Mouse (Mus musculus): ENCODE results near the gene Tspan32. TPM values are rescaled to one million over a fixed set of nuclear protein-coding genes. Genes with fewer than 3 reads are reported as not detected.

The Tspan32 gene
- total and polyA plus RNA-seq, 2 experiments from 2014 or later, result 0.16 to 0.40 TPM

- no peak overlapping the region for H3K4me3 ChIP-seq (ENCODE audit: low read length)
These were observed 54.5 kb downstream of the Tspan32 start for GRCm38 (mm10) chr7:143059202-143059870.

DNA sequence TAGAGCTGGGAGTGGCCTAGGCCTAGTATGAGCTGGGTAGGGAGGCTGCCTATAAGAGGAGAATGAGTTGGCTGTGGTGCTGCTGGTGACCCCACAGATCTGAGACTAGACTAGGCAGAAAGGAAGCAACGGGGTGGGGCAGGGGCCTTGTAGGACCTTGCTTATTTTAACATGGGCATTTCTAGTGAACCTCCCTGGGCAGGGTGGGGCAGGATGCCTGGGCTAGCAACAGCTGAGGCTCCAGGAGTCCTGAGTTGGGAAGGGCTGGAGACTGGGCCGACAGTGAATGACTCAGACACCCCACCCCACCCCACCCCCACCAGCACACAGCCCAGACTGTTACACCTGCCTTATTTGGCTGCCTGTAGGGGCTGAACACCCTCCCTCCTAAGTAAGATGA is 57.9 kb downstream of the Tspan32 start:
- no peak for TF ChIP-seq CTCF (IDR thresholded peaks at IDR 0.05; ENCODE audit: low read depth)
- H3K4me3 ChIP-seq (ENCODE audit: low read length), result no peak overlapping the region
- peaks cover 46% of the 10 kb centered on the region for H3K36me3 ChIP-seq (ENCODE audit: insufficient read depth, low read length)
- H3K9ac ChIP-seq (replicated peaks; ENCODE audit: low read length), result no peak overlapping the region
- H3K27ac ChIP-seq, result no peak overlapping the region
- H3K4me2 ChIP-seq (ENCODE audit: low read depth, low read length), result no peak overlapping the region
- no peak for ATAC-seq
- peaks cover 11% of the 10 kb centered on the region for H3K4me1 ChIP-seq (ENCODE audit: insufficient read depth, low read length)
- H3K9me3 ChIP-seq (ENCODE audit: low read length), result no peaks in the 10 kb centered on the region
- DNase-seq (ENCODE audit: low spot score), result no peak
- H3K27me3 ChIP-seq (ENCODE audit: insufficient read depth, low read length), result no peaks in the 10 kb centered on the region
- 79% methylated on average over 2 of the region's 2 CpGs for WGBS

More at GRCm38 (mm10) chr7:143059202-143059870, 54.5 kb downstream of the Tspan32 start:
- 56% methylated on average over 5 of the region's 5 CpGs for WGBS
- ATAC-seq, result peak; percentile 41; the same call in 1 of the 2 replicates
- Histone ChIP-seq H3K4me1 (ENCODE audit: insufficient read depth, low read length) (peaks cover 39% of the 10 kb centered on the region), H3K27ac (peak overlapping the region; percentile 73), H3K36me3 (ENCODE audit: insufficient read depth, low read length) (peaks cover 17% of the 10 kb centered on the region), H3K9ac (replicated peaks; ENCODE audit: low read length) (no peak overlapping the region), H3K27me3 (ENCODE audit: insufficient read depth, low read length) (no peaks in the 10 kb centered on the region), H3K4me2 (ENCODE audit: low read depth, low read length) (no peak overlapping the region), H3K9me3 (ENCODE audit: low read length) (no peaks in the 10 kb centered on the region)
- peak; percentile 69 for DNase-seq (ENCODE audit: low spot score)
- no peak for TF ChIP-seq CTCF (IDR thresholded peaks at IDR 0.05; ENCODE audit: low read depth)

DNA sequence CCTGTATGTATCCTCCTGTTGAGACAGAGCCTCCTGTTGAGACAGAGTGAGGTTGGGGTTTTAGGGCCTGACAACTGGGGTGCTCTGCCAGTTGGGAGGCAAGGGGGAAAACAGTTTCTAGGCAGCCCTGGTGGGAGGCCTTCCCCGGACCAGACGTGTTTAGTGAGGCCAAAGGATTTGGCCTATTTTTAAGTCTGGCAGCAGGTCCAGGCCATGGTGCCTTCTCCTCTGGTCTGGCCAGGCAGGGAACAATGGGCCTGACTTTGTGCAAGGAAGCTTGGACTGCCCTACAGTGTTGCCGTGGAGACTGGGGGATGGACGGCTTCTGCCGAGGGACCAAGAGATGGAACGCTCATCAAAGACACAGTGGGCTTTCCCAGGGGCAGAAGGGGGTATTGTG is 59.4 kb downstream of the Tspan32 start:
- no peaks in the 10 kb centered on the region for H3K27me3 ChIP-seq (ENCODE audit: insufficient read depth, low read length)
- no peak overlapping the region for H3K9ac ChIP-seq (replicated peaks; ENCODE audit: low read length)
- WGBS, result 24% methylated on average over 6 of the region's 6 CpGs
- no peak overlapping the region for H3K4me3 ChIP-seq (ENCODE audit: low read length)
- peaks cover 18% of the 10 kb centered on the region for H3K4me1 ChIP-seq (ENCODE audit: insufficient read depth, low read length)
- ATAC-seq (peak; percentile 34; the same call in 1 of the 2 replicates), DNase-seq (ENCODE audit: low spot score) (peak; percentile 82)
- H3K4me2 ChIP-seq (ENCODE audit: low read depth, low read length), result no peak overlapping the region
- no peaks in the 10 kb centered on the region for H3K9me3 ChIP-seq (ENCODE audit: low read length)
- TF ChIP-seq CTCF (IDR thresholded peaks at IDR 0.05; ENCODE audit: low read depth), result no peak
- H3K36me3 ChIP-seq (ENCODE audit: insufficient read depth, low read length), result peaks cover 48% of the 10 kb centered on the region
- H3K27ac ChIP-seq, result peak overlapping the region; percentile 62; the same call in 1 of the 2 replicates

GRCm38 (mm10) chr7:143065692-143066091 is 60.8 kb downstream of the Tspan32 start:
- peaks cover 48% of the 10 kb centered on the region for H3K36me3 ChIP-seq (ENCODE audit: insufficient read depth, low read length)
- no peak for TF ChIP-seq CTCF (IDR thresholded peaks at IDR 0.05; ENCODE audit: low read depth)
- no peak for ATAC-seq

GRCm38 (mm10) chr7:143067469-143067868 is 62.6 kb downstream of the Tspan32 start:
- WGBS, result 54% methylated on average over 2 of the region's 2 CpGs
- H3K4me2 ChIP-seq (ENCODE audit: low read depth, low read length), result no peak overlapping the region
- TF ChIP-seq CTCF (IDR thresholded peaks at IDR 0.05; ENCODE audit: low read depth), result no peak
- DNase-seq (ENCODE audit: low spot score) (no peak), ATAC-seq (no peak)
- H3K4me1 ChIP-seq (ENCODE audit: insufficient read depth, low read length), result peaks cover 19% of the 10 kb centered on the region
- H3K36me3 ChIP-seq (ENCODE audit: insufficient read depth, low read length), result peaks cover 48% of the 10 kb centered on the region
- H3K27me3 ChIP-seq (ENCODE audit: insufficient read depth, low read length), result no peaks in the 10 kb centered on the region
- H3K27ac ChIP-seq, result peak overlapping the region; percentile 92; the same call in 1 of the 2 replicates
- no peak overlapping the region for H3K9ac ChIP-seq (replicated peaks; ENCODE audit: low read length)
- H3K9me3 ChIP-seq (ENCODE audit: low read length), result no peaks in the 10 kb centered on the region
- no peak overlapping the region for H3K4me3 ChIP-seq (ENCODE audit: low read length)

More at GRCm38 (mm10) chr7:143065692-143066091, 60.8 kb downstream of the Tspan32 start:
- Histone ChIP-seq H3K9ac (replicated peaks; ENCODE audit: low read length) (no peak overlapping the region), H3K9me3 (ENCODE audit: low read length) (no peaks in the 10 kb centered on the region), H3K4me1 (ENCODE audit: insufficient read depth, low read length) (peaks cover 16% of the 10 kb centered on the region), H3K4me2 (ENCODE audit: low read depth, low read length) (no peak overlapping the region), H3K4me3 (ENCODE audit: low read length) (no peak overlapping the region), H3K27me3 (ENCODE audit: insufficient read depth, low read length) (no peaks in the 10 kb centered on the region), H3K27ac (no peak overlapping the region)
- DNase-seq (ENCODE audit: low spot score), result no peak
- WGBS, result 97% methylated on average over 2 of the region's 2 CpGs

DNA sequence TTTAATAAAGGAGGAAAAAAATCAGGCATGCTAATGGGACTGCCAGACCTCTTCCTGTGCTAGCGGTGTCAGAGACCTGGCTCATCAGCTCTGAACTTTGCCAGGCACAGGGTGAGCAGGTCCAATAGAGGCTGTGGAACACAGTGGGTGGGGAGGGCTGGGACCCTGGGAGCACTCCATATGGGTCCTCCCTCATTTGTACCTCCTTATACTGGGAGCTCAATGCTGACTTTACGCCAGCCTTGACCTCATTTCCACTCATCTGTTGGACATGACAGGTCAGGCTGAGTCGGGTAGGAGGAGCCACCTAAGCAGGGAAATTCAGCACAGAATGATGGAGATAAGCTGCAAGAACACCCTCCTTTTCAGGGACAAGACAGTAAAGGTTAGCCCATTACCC is 63.1 kb downstream of the Tspan32 start:
- no peaks in the 10 kb centered on the region for H3K27me3 ChIP-seq (ENCODE audit: insufficient read depth, low read length)
- TF ChIP-seq CTCF (IDR thresholded peaks at IDR 0.05; ENCODE audit: low read depth), result no peak
- ATAC-seq (no peak), DNase-seq (ENCODE audit: low spot score) (peak; percentile 18)
- peak overlapping the region; percentile 92 for H3K27ac ChIP-seq
- H3K9ac ChIP-seq (replicated peaks; ENCODE audit: low read length), result peak overlapping the region; percentile 34; the same call in 1 of the 2 replicates
- peaks cover 19% of the 10 kb centered on the region for H3K4me1 ChIP-seq (ENCODE audit: insufficient read depth, low read length)
- peak overlapping the region; percentile 51 for H3K4me2 ChIP-seq (ENCODE audit: low read depth, low read length)
- no peak overlapping the region for H3K4me3 ChIP-seq (ENCODE audit: low read length)
- WGBS, result 72% methylated on average over 3 of the region's 3 CpGs
- H3K36me3 ChIP-seq (ENCODE audit: insufficient read depth, low read length), result peaks cover 46% of the 10 kb centered on the region
- no peaks in the 10 kb centered on the region for H3K9me3 ChIP-seq (ENCODE audit: low read length)

DNA sequence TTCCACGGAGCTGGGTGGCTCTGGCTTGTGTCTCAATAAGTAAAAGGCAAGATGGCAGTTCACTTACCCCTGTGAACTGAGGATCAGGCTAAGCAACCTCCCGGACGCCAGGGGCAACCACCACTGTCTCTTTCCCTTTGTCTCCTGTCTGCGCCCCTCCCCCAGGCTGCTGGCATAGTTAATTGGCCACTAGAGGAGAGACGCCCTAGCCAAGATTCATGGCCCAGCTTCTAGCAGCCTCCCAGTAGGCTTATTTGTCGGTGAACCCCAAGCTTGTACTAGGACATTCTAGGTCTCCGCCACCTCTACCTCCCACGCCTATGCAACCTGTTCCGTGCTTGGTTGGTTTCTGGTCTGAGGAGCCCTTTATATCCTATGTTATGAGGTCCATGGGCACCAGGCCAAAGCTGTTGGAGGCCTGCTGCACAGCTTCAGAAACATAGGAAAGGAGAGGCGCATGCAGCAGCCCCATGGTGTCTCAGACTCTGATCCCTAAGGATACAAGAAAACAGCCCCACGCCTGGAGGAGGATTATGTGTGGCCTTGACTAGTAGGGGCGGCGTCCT is 63.6 kb downstream of the Tspan32 start:
- TF ChIP-seq CTCF (IDR thresholded peaks at IDR 0.05; ENCODE audit: low read depth), result peak; percentile 38; the same call in 1 of the 2 replicates
- H3K9me3 ChIP-seq (ENCODE audit: low read length), result no peaks in the 10 kb centered on the region

More for the DNA sequence above, 63.6 kb downstream of the Tspan32 start:
- peak; percentile 70 for DNase-seq (ENCODE audit: low spot score)
- Histone ChIP-seq H3K27ac (peak overlapping the region; percentile 92), H3K4me1 (ENCODE audit: insufficient read depth, low read length) (peaks cover 19% of the 10 kb centered on the region), H3K36me3 (ENCODE audit: insufficient read depth, low read length) (peaks cover 41% of the 10 kb centered on the region), H3K4me3 (ENCODE audit: low read length) (peak overlapping the region; percentile 87), H3K9ac (replicated peaks; ENCODE audit: low read length) (peak overlapping the region; percentile 34; the same call in 1 of the 2 replicates), H3K4me2 (ENCODE audit: low read depth, low read length) (peak overlapping the region; percentile 51), H3K27me3 (ENCODE audit: insufficient read depth, low read length) (no peaks in the 10 kb centered on the region)
- no peak for ATAC-seq
- WGBS, result 35% methylated on average over 13 of the region's 13 CpGs
